Mouse (Mus musculus) midbrain, embryonic 16.5 days (tissue): ENCODE data around the gene Olfr1346. TPM values are rescaled to one million over a fixed set of nuclear protein-coding genes. Genes with fewer than 3 reads are reported as not detected.
"Not testable (repeated sequence)": the region's sequence is repeated elsewhere in the genome, so short reads cannot be mapped to it uniquely, and the experiment has no call there.

Source experiments
- ATAC-seq: fragments of 200-750 bp; cut with Nextera tagmentation; 2 replicates; pipeline ENCODE4 v1.8.0; 2017; ENCODE audit warnings: moderate TSS enrichment
- H3K27ac ChIP-seq: fragments of 300-500 bp; sonication (generic); 2 replicates; pipeline ENCODE4 v1.5.1; 2014; ENCODE audit warnings: mild to moderate bottlenecking, low read length, mixed read lengths
- H3K27me3 ChIP-seq: fragments of 300-500 bp; sonication (generic); 2 replicates; pipeline ENCODE4 v1.6.1; 2014; ENCODE audit warnings: low read depth, low read length, mixed read lengths; ENCODE audit not compliant: control insufficient read depth, insufficient read depth
- H3K36me3 ChIP-seq: fragments of 300-500 bp; sonication (generic); 2 replicates; pipeline ENCODE4 v1.6.1; 2014; ENCODE audit warnings: mild to moderate bottlenecking, low read length, moderate library complexity, mixed read lengths; ENCODE audit not compliant: control insufficient read depth, insufficient read depth
- H3K4me1 ChIP-seq: fragments of 300-500 bp; sonication (generic); 2 replicates; pipeline ENCODE4 v1.6.1; 2014; ENCODE audit warnings: mild to moderate bottlenecking, low read length, mixed read lengths; ENCODE audit not compliant: control insufficient read depth, insufficient read depth
- H3K4me2 ChIP-seq: fragments of 300-500 bp; sonication (generic); 2 replicates; pipeline ENCODE4 v1.6.1; 2014; ENCODE audit warnings: mild to moderate bottlenecking, low read length, mixed read lengths
- H3K4me3 ChIP-seq: fragments of 300-500 bp; sonication (generic); 2 replicates; pipeline ENCODE4 v1.5.1; 2014; ENCODE audit warnings: low read depth, mild to moderate bottlenecking, low read length, moderate library complexity, mixed read lengths
- H3K9ac ChIP-seq: fragments of 300-500 bp; sonication (generic); 2 replicates; pipeline ENCODE4 v1.6.1; 2014; ENCODE audit warnings: low read depth, low read length, mixed read lengths
- H3K9me3 ChIP-seq: fragments of 300-500 bp; sonication (generic); replicated peaks from 2 replicates; pipeline ENCODE4 v1.6.1; 2014; ENCODE audit warnings: mild to moderate bottlenecking, low read length, mixed read lengths; ENCODE audit not compliant: control insufficient read depth, poor library complexity, severe bottlenecking
- WGBS: fragments of 180-500 bp; shearing (Covaris S2); extraction: QIAGEN DNeasy Blood & Tissue Kit; methylation state at CpG from one replicate; pipeline ENCODE4 v1.1.7; 2014; 5-methylcytosine and 5-hydroxymethylcytosine counted together
- polyA plus RNA-seq: library from polyadenylated mRNA; unstranded; fragments of >200 nt; fragmentation: Nextera tagmentation; extraction: Ambion mirVana; gene quantifications from 2 replicates; pipeline ENCODE4 v1.2.1, GENCODE M21; 2015

The Olfr1346 gene
- polyA plus RNA-seq, 1 experiment from 2014 or later, result not detected

DNA sequence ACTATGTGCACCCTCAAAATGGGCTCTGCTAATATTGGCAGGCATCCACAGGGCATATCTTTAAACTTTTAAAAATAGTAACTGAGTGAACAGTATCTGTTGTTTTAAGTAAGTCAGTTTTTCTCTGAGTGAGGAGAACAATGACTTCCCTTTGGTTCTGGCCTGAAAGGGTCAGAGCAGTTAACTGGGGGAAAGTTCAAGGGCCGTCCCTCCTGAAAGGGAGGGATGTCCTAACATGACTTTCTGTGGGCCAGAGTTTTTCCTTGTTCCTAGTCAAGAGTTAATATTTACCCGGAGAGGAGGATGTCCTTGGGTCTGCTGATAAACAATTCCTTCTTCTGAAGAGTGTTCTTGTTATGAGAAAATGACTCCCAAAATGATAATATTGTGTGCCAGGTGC is 10.7 kb downstream of the Olfr1346 start:
- H3K27me3 ChIP-seq, H3K4me3 ChIP-seq, H3K36me3 ChIP-seq, H3K4me1 ChIP-seq, ATAC-seq, H3K27ac ChIP-seq, H3K9me3 ChIP-seq, H3K9ac ChIP-seq, H3K4me2 ChIP-seq: not testable (repeated sequence)
- 83% methylated on average over 2 of the region's 2 CpGs for WGBS

- Histone ChIP-seq H3K36me3 (no peaks in the 10 kb centered on the region), H3K27ac (no peak within 1 kb of the TSS), H3K9me3 (no peaks in the 10 kb centered on the region), H3K4me3 (no peak within 1 kb of the TSS), H3K27me3 (no peaks in the 10 kb centered on the region), H3K4me1 (no peaks in the 10 kb centered on the region), H3K4me2 (no peak within 1 kb of the TSS), H3K9ac (no peak within 1 kb of the TSS)
- WGBS, result 32% methylated on average over 2 of the region's 2 CpGs
- no peak for ATAC-seq
Measured at GRCm38 (mm10) chr7:6486841-6487240, 19.9 kb downstream of the Olfr1346 start, which contains the start of gene Olfr5. Gene Olfr5 (minus strand): TSS chr7:6486941.

DNA sequence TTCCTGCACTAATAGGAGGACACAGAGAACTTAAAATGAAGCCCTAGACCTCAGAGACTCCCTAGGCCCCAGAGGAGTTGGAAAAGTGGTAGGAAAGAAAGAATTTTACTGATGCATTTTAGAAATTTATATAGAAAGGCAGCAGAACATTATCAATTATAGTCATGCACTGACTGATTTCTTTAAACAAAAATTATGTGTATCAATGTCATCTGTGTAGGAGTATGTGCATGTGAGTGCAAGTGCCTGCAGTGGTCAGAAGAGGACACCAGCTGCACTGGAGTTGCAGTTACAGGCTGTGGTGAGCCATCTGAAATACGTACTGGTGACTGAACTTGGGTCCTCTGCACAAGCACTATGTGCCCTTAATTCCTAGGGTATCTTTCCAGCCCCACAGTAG is 32.8 kb downstream of the Olfr1346 start, which contains the start of gene Olfr1347:
Gene Olfr1347 (minus strand): TSS at position 101 of the 400 bp plus-strand sequence.
- 48% methylated on average over 1 of the region's 1 CpGs for WGBS
- ATAC-seq, result no peak

GRCm38 (mm10) chr7:6508648-6509047 is 41.7 kb downstream of the Olfr1346 start, which contains the start of gene Olfr1348:
Gene Olfr1348 (minus strand): TSS chr7:6508748.
- 93% methylated on average over 1 of the region's 1 CpGs for WGBS
- Histone ChIP-seq H3K9me3 (no peaks in the 10 kb centered on the region), H3K4me1 (no peaks in the 10 kb centered on the region), H3K9ac (no peak within 1 kb of the TSS), H3K27me3 (no peaks in the 10 kb centered on the region), H3K27ac (no peak within 1 kb of the TSS), H3K4me3 (no peak within 1 kb of the TSS), H3K4me2 (no peak within 1 kb of the TSS), H3K36me3 (no peaks in the 10 kb centered on the region)
- no peak for ATAC-seq

More for the DNA sequence above, 32.8 kb downstream of the Olfr1346 start, which contains the start of gene Olfr1347:
- H3K4me2 ChIP-seq, result no peak within 1 kb of the TSS
- H3K4me3 ChIP-seq, result no peak within 1 kb of the TSS
- peaks cover 2% of the 10 kb centered on the region; the same call in 1 of the 2 replicates for H3K9me3 ChIP-seq
- no peaks in the 10 kb centered on the region for H3K27me3 ChIP-seq
- H3K9ac ChIP-seq, result no peak within 1 kb of the TSS
- no peak within 1 kb of the TSS for H3K27ac ChIP-seq
- H3K36me3 ChIP-seq, result no peaks in the 10 kb centered on the region
- no peaks in the 10 kb centered on the region for H3K4me1 ChIP-seq

DNA sequence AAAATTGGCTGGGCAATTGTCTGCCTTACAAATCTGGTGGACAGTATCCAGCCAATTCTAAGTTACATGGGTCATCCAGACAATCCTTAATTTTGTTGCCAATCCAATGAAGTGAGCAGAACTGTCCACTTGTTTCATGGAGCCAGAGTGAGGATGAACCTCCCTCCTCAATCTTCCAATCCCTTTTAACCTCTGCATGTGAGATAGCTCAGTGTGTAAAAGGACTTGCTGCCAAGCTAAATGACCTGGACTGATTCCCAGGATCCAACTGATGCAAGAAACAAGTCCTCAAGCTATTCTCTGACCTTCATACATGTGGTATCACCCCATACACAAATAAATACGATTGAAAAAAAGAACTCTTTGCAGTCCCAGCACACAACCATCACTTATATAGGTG is 54.8 kb downstream of the Olfr1346 start:
- H3K9ac ChIP-seq, result no peak overlapping the region
- no peak overlapping the region for H3K4me3 ChIP-seq
- WGBS, result 19% methylated on average over 1 of the region's 1 CpGs
- no peaks in the 10 kb centered on the region for H3K4me1 ChIP-seq
- H3K27me3 ChIP-seq, result no peaks in the 10 kb centered on the region
- H3K9me3 ChIP-seq, result peaks cover 6% of the 10 kb centered on the region
- ATAC-seq, result no peak
- no peak overlapping the region for H3K27ac ChIP-seq
- no peak overlapping the region for H3K4me2 ChIP-seq
- H3K36me3 ChIP-seq, result no peaks in the 10 kb centered on the region

DNA sequence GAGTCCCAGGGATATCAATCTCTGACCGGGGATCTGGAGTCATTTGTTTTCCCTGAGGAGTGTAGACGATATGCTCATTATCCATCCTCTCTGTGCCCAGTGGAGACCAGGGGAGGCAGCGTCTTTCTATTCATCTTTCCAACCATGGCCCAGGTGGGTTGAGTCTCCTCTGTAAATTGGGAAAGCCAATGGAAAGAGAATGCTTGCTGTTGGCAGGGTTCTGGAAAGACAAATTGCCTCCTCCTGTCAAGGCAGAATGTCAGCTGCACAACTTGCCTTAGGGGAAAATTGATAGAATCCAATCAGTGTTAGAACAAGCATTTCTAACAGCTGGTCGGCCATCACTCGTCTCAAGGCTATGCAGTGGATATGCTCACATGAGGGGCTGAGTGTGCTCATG is 55.9 kb downstream of the Olfr1346 start, which contains the start of gene Olfr1349:
Gene Olfr1349 (minus strand): TSS at position 101 of the 400 bp plus-strand sequence.
- 83% methylated on average over 5 of the region's 5 CpGs for WGBS
- no peak within 1 kb of the TSS for H3K4me3 ChIP-seq
- no peaks in the 10 kb centered on the region for H3K36me3 ChIP-seq
- 0 out of 2 replicates have a peak, but pooled peaks cover 2% of the 10 kb centered on the region for H3K9me3 ChIP-seq
- no peaks in the 10 kb centered on the region for H3K27me3 ChIP-seq
- no peak for ATAC-seq
- no peak within 1 kb of the TSS for H3K27ac ChIP-seq
- H3K4me2 ChIP-seq, result no peak within 1 kb of the TSS
- no peak within 1 kb of the TSS for H3K9ac ChIP-seq
- no peaks in the 10 kb centered on the region for H3K4me1 ChIP-seq

GRCm38 (mm10) chr7:6525001-6525400 is 58.1 kb downstream of the Olfr1346 start:
- ATAC-seq, result no peak
- Histone ChIP-seq H3K36me3 (no peaks in the 10 kb centered on the region), H3K4me3 (no peak overlapping the region), H3K4me1 (no peaks in the 10 kb centered on the region), H3K9me3 (0 out of 2 replicates have a peak, but pooled peaks cover 2% of the 10 kb centered on the region), H3K27ac (no peak overlapping the region), H3K27me3 (no peaks in the 10 kb centered on the region), H3K9ac (no peak overlapping the region), H3K4me2 (no peak overlapping the region)
- WGBS, result 53% methylated on average over 3 of the region's 3 CpGs

DNA sequence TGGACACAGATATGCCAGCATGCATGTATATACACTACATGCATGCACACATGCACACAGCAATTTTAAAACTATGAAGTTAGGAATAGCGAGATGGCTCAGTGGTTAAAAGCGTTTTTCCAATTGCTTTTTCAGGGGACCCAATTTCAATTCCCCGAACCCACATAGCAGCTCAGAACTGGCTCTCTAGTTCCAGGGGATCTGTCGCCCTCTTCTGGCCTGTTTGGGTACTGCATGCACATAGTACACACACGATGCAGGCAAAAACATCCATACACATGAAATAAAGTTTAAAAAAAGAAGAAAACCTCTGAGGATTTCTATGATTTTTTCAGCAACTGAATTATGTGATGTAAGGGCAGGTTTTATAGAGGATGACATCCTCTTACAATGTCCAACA is 59.2 kb downstream of the Olfr1346 start:
- ATAC-seq, result no peak
- H3K9me3 ChIP-seq, result 0 out of 2 replicates have a peak, but pooled peaks cover under 1% of the 10 kb centered on the region
- WGBS, result 60% methylated on average over 5 of the region's 5 CpGs
- H3K4me3 ChIP-seq, result no peak overlapping the region
- H3K27me3 ChIP-seq, result no peaks in the 10 kb centered on the region
- no peak overlapping the region for H3K4me2 ChIP-seq
- H3K9ac ChIP-seq, result no peak overlapping the region
- no peaks in the 10 kb centered on the region for H3K4me1 ChIP-seq
- H3K36me3 ChIP-seq, result no peaks in the 10 kb centered on the region
- H3K27ac ChIP-seq, result no peak overlapping the region
